In the genomic region with DNA sequence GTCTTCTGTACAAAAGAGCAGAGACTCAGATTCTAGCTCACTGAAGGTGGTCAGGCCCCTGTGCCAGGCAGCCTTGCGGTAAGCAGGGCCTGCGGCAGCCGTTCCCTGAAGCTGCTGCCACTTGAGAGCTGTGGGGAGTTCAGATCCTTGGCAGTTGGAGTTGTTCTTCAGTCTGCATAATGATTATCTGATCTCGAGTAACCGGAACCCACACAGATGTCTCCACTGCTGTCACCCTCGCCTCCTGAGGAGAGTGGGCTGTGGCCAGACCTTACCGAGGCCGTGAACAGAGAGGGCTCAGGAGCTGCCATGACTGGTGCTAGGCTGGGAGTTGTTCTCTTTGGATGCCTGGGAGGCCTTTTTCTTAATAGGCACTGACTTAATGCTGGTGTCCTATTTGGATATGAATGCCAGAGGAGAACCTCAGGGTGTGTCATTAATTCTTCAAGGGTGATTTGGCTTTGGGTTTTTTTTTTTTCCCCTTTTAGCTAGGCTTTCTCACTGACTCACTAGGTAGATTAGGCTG, we compare ENCODE assay signal across 9 mouse cellular contexts. TPM values are rescaled to one million over a fixed set of nuclear protein-coding genes. Genes with fewer than 3 reads are reported as not detected.
DNase-seq lines count a peak whose midpoint lies in the region; ATAC-seq and TF ChIP-seq lines count a peak whose summit lies in the region.
"Had no signal": no experiment of that assay in that cellular context is flagged by ENCODE, and none has a peak within 500 bp of the region (broad histone marks: within the 10 kb centered on the region; RNA-seq: fewer than 3 reads in every experiment).

No protein-coding gene starts in this region.

- no peak for ATAC-seq in neural tube, embryonic 11.5 days (ENCODE audit: insufficient read depth, low FRiP score, low TSS enrichment)
- ATAC-seq in forebrain, embryonic 16.5 days: peak; percentile 25; the same call in 1 of the 2 replicates
- ATAC-seq in lung, postnatal 0 days: no peak

- no peak overlapping the region for H3K4me2 ChIP-seq in neural tube, embryonic 11.5 days (ENCODE audit: low read depth)
- peak overlapping the region; percentile 31 for H3K4me2 ChIP-seq in forebrain, embryonic 16.5 days (ENCODE audit: low read length)
- H3K4me2 ChIP-seq in lung, postnatal 0 days (replicated peaks; ENCODE audit: low read depth, low read length): no peak overlapping the region

- H3K9me3 ChIP-seq in neural tube, embryonic 11.5 days (ENCODE audit: control insufficient read depth, low read length): no peaks in the 10 kb centered on the region
- H3K9me3 ChIP-seq in forebrain, embryonic 16.5 days (ENCODE audit: control insufficient read depth, low read length): no peaks in the 10 kb centered on the region
- H3K9me3 ChIP-seq in lung, postnatal 0 days (ENCODE audit: low read length): no peaks in the 10 kb centered on the region

- H3K9ac ChIP-seq in neural tube, embryonic 11.5 days (ENCODE audit: low read length): no peak overlapping the region
- peak overlapping the region; percentile 42 for H3K9ac ChIP-seq in forebrain, embryonic 16.5 days (replicated peaks; ENCODE audit: low read depth, low read length)
- no peak overlapping the region for H3K9ac ChIP-seq in lung, postnatal 0 days (replicated peaks; ENCODE audit: low read depth)

- H3K36me3 ChIP-seq in neural tube, embryonic 11.5 days (ENCODE audit: control insufficient read depth, insufficient read depth, low read length): peaks cover 33% of the 10 kb centered on the region
- H3K36me3 ChIP-seq in forebrain, embryonic 16.5 days (ENCODE audit: control insufficient read depth, insufficient read depth): peaks cover 28% of the 10 kb centered on the region
- peaks cover 20% of the 10 kb centered on the region; the same call in 1 of the 2 replicates for H3K36me3 ChIP-seq in lung, postnatal 0 days (ENCODE audit: insufficient read depth, low read length)

- no peak for TF ChIP-seq EP300 in lung, postnatal 0 days (IDR thresholded peaks at IDR 0.05)

- 0 out of 2 replicates have a peak overlapping the region, but pooled peaks have one; percentile 34 for H3K27ac ChIP-seq in neural tube, embryonic 11.5 days (ENCODE audit: low read depth, low read length)
- H3K27ac ChIP-seq in forebrain, embryonic 16.5 days (ENCODE audit: low read length): peak overlapping the region; percentile 71
- no peak overlapping the region for H3K27ac ChIP-seq in lung, postnatal 0 days (ENCODE audit: low read length)

- H3K4me3 ChIP-seq in neural tube, embryonic 11.5 days (ENCODE audit: low read depth, low read length): no peak overlapping the region
- H3K4me3 ChIP-seq in forebrain, embryonic 16.5 days (replicated peaks; ENCODE audit: low read length): peak overlapping the region; percentile 17; the same call in 1 of the 2 replicates
- H3K4me3 ChIP-seq in lung, postnatal 0 days (ENCODE audit: low read depth, low read length): no peak overlapping the region

- WGBS in neural tube, embryonic 11.5 days: 61% methylated on average over 8 of the region's 8 CpGs
- 21% methylated on average over 8 of the region's 8 CpGs for WGBS in forebrain, embryonic 16.5 days
- 49% methylated on average over 8 of the region's 8 CpGs for WGBS in lung, postnatal 0 days

- TF ChIP-seq CTCF in lung, postnatal 0 days (IDR thresholded peaks at IDR 0.05): no peak

- peak; percentile 50 for DNase-seq in cerebellum, adult 11-12 months
- DNase-seq in cerebellum, adult 11 months: no peak
- no peak for DNase-seq in neural tube, embryonic 11.5 days (ENCODE audit: low spot score)
- DNase-seq in neural tube, embryonic 10.5 days (ENCODE audit: extremely low spot score, low spot score): no peak
- DNase-seq in skeletal muscle tissue, adult 2 months (ENCODE audit: low read depth, low spot score): peak; percentile 37
- DNase-seq in urinary bladder, postnatal 14 days (ENCODE audit: low spot score): no peak
- DNase-seq in lung, postnatal 0 days (ENCODE audit: low spot score): no peak
- DNase-seq: lung, adult 2 months had no signal

- no peaks in the 10 kb centered on the region for H3K27me3 ChIP-seq in neural tube, embryonic 11.5 days (ENCODE audit: control insufficient read depth, insufficient read depth, low read length)
- no peaks in the 10 kb centered on the region for H3K27me3 ChIP-seq in forebrain, embryonic 16.5 days (replicated peaks; ENCODE audit: control insufficient read depth, insufficient read depth, low read length)
- H3K27me3 ChIP-seq in lung, postnatal 0 days (replicated peaks; ENCODE audit: insufficient read depth, low read length): no peaks in the 10 kb centered on the region

- peaks cover 13% of the 10 kb centered on the region for H3K4me1 ChIP-seq in neural tube, embryonic 11.5 days (ENCODE audit: control insufficient read depth, insufficient read depth, low read length)
- peaks cover 61% of the 10 kb centered on the region for H3K4me1 ChIP-seq in forebrain, embryonic 16.5 days (replicated peaks; ENCODE audit: control insufficient read depth, insufficient read depth, low read length)
- peaks cover 13% of the 10 kb centered on the region; the same call in 1 of the 2 replicates for H3K4me1 ChIP-seq in lung, postnatal 0 days (ENCODE audit: insufficient read depth, low read depth, low read length)

RNA-seq across cellular contexts. Expression of gene Ppp1cc, which starts 8.6 kb away (rescaled TPM):
- 325 and 339 TPM in 2 replicates for polyA plus RNA-seq in neural tube, embryonic 11.5 days (2014; fragmentation: Nextera tagmentation; extraction: Ambion mirVana)
- polyA plus RNA-seq in forebrain, embryonic 16.5 days (2015; fragmentation: Nextera tagmentation; extraction: Ambion mirVana): 252 and 264 TPM in 2 replicates
- polyA plus RNA-seq in lung, postnatal 0 days (2015; fragmentation: Nextera tagmentation; extraction: Ambion mirVana): 137 and 150 TPM in 2 replicates

RNA-seq across cellular contexts. Expression of gene Ccdc63, which starts 26.1 kb away (rescaled TPM):
- polyA plus RNA-seq in neural tube, embryonic 11.5 days (2014; fragmentation: Nextera tagmentation; extraction: Ambion mirVana): not detected in 2 replicates
- not detected in 2 replicates for polyA plus RNA-seq in forebrain, embryonic 16.5 days (2015; fragmentation: Nextera tagmentation; extraction: Ambion mirVana)
- 0.18 TPM in 1 of 2 replicates, not detected in the other for polyA plus RNA-seq in lung, postnatal 0 days (2015; fragmentation: Nextera tagmentation; extraction: Ambion mirVana)

RNA-seq across cellular contexts. Expression of gene Hvcn1, which starts 39.9 kb away (rescaled TPM):
- polyA plus RNA-seq in neural tube, embryonic 11.5 days (2014; fragmentation: Nextera tagmentation; extraction: Ambion mirVana): 5.6 and 6.0 TPM in 2 replicates
- 1.2 and 1.7 TPM in 2 replicates for polyA plus RNA-seq in forebrain, embryonic 16.5 days (2015; fragmentation: Nextera tagmentation; extraction: Ambion mirVana)
- polyA plus RNA-seq in lung, postnatal 0 days (2015; fragmentation: Nextera tagmentation; extraction: Ambion mirVana): 3.7 and 3.9 TPM in 2 replicates

Comparison
In these comparisons a context has a peak if more than half of its experiments do, and no peak if none do; other contexts are left out.
1. DNase-seq: peak in cerebellum, adult 11-12 months (single experiment) and skeletal muscle tissue, adult 2 months (single experiment); none in cerebellum, adult 11 months (single experiment), neural tube, embryonic 11.5 days (single experiment), neural tube, embryonic 10.5 days (single experiment), urinary bladder, postnatal 14 days (single experiment) and lung, postnatal 0 days (single experiment).